Mouse (Mus musculus) cerebellum, adult 11 months (tissue): ENCODE measurements around the gene Rsph3a.
"Not testable (repeated sequence)": the region's sequence is repeated elsewhere in the genome, so short reads cannot be mapped to it uniquely, and the experiment has no call there.

Experiments
- DNase-seq: peaks from one replicate; pipeline ENCODE4 v3.0.0; 2022

Rsph3a gene

DNA sequence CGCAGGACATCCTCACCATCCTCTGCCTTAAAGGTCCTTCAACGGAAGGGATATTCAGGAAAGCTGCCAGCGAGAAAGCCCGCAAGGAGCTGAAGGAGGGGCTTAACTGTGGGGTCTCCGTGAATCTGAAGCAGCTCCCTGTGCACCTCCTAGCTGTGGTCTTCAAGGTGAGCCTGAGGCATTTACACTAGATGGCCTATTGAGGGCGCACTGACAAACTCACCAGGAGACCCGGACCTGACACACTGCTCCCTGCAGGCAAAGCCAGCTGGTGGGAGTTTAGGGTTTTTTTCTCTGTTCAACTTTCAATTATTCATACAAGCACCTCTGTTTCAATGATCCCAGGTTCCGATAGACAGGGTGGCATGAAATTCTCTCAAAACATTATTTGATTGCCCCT lies 16.1 kb upstream of the Rsph3a start:
- no peak for DNase-seq

DNA sequence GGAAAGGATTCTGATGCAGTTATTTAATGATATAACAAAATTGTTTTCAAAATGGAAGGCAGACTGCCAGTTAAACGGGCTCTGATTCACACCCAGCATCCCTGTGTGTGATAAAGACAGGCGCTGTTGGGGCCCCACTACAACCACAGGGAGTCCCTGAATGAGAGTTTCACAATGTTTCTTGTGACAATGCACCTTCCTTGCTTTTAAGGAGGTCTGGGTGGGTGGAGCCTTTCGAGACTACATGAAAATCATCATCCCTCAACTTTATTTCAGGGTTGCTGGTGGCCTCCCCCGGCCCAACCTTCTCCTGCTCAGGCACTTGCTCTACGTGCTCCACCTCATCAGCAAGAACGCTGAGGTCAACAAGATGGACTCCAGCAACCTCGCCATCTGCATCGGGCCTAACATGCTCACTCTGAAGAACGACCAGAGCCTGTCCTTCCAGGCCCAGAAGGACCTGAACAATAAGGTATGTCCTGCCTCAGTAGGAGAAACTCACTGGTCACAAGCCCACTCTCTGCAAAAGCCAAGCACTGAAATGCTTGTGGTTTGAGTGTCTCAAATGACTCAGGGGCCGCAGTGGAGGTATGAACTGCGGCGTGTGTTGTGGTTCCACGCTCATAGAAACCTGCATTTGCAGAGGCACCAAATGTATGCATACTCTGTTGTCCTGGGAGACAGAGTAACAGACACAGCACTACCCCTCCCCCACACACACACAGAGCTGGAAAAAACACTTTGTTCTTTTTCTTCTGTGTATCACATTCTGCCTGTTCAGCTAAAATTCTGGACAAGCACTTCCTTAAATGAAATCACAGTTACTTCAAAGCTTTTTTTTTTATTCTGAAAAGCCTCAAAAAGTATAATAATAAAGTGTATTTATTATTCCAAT lies 14.1 kb upstream of the Rsph3a start:
- no peak for DNase-seq

DNA sequence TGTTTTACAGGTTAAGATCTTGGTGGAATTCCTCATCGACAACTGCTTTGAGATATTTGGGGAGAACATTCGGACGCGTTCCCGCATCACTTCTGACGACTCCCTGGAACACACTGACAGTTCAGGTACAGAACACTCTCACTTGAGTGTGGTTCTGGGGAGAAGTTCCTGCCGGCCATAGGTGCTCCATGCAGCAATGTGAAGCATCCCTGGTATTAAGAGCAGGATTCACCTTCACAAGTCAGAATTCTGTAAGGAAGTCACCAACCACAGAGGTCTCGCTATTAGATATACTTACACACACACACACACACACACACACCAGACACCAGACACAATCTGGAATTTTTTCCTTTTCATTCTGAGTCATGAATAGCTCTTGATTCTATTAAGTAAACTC lies 13.3 kb upstream of the Rsph3a start:
- not testable (repeated sequence) for DNase-seq

DNA sequence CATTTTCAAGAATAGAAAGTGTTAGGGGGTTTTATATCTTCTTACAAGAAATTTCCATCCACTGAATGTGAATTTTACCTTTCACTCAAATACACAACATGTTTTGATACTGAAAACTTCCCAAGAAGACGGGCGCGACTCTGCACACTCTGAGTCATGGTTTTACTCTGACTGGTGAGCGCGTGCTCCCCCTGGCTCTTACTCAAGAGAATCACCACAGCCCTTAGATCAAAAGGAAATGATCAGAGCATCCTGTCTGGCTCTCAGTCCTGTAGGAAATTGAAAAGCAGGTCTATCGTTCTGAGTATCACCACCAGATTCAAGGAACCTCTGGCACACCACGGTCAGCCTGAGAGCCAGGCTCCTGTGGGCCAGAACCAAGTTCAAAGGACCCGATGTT lies 5.8 kb upstream of the Rsph3a start:
- DNase-seq: no peak

GRCm38 (mm10) chr17:7946053-7946627 lies 726 bp downstream of the Rsph3a start:
- DNase-seq: not testable (repeated sequence)

DNA sequence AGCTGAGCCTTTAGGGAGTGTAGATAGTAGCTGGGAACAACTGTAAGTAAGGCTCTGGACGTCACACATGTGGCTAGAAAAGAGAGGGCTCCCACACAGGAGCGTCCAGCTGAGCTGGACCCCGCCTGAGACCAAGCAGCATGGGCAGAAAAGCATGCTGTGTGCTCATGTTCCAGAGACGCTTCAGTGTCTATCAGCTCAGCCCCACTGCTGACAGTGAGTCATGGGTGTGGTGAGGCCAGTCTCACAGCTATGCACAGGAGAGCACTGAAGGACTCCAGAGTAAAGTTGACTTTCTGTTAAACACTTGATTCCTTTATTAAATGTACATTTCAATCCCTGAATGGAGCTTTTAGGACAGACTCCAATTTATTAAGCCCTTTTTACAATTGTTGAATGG lies 5.9 kb downstream of the Rsph3a start:
- DNase-seq: not testable (repeated sequence)

- not testable (repeated sequence) for DNase-seq
Measured at GRCm38 (mm10) chr17:7957242-7957641, 11.8 kb downstream of the Rsph3a start.

- not testable (repeated sequence) for DNase-seq
Measured at GRCm38 (mm10) chr17:7963333-7963732, 17.9 kb downstream of the Rsph3a start.

GRCm38 (mm10) chr17:7964398-7964797 lies 19.0 kb downstream of the Rsph3a start:
- not testable (repeated sequence) for DNase-seq

DNA sequence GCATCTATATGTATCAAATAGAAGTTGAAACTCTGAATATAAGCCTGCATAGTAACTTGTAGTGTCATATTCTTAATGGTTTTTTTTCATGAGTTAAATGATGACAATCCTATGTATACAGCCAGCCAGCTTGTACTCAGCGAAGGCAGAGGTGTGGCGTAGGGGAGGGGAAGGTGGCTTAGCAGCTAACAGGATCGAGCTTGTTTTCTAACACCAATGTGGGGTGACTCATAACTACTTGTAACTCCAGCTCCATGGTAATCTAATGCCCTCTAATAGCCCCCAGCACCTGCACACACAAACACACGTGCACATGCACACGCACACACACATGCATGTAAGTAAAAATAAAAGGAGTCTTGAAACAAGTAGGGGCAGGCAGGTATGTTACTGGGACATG lies 23.1 kb downstream of the Rsph3a start:
- not testable (repeated sequence) for DNase-seq

DNA sequence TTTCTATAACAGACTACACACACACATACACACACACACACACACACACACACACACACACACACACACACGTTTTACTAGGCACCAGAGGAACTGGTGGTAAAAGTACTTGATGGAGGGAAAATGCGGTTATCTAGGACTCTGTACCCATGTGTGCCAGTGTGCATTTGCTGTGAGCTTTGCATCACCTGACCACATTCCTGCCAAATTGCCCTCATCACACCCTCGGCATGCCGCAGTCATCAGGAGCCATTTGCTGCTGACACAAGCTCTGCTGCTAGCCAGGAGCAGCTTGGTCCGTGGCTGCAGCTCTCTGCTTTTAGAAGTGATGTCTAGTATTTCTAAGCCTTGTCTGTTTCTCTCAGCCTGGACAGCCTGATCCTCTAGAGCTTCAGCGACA lies 24.4 kb downstream of the Rsph3a start:
- DNase-seq: not testable (repeated sequence)

DNA sequence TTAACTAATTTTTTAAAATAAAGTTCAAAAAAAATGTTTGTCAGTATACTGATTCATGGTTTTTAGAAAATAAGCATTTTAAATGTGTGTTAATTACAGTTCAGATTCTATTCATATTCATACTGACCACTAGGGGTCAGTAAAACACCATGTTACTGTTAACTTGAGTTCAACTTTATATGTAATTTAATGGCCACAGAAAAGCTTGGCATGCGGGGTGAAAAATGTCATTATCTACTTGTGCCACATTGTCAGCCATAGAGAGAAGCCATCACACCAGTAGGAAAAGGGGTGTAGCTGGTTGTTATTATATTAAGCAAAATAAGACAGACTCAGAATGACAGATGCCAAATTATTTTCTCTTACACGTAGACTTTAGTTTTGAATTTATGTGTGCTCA lies 38.1 kb downstream of the Rsph3a start:
- DNase-seq: not testable (repeated sequence)

- DNase-seq: not testable (repeated sequence)
Measured at GRCm38 (mm10) chr17:7985597-7985996, 40.2 kb downstream of the Rsph3a start.

GRCm38 (mm10) chr17:7987038-7987437 lies 41.6 kb downstream of the Rsph3a start:
- not testable (repeated sequence) for DNase-seq

DNA sequence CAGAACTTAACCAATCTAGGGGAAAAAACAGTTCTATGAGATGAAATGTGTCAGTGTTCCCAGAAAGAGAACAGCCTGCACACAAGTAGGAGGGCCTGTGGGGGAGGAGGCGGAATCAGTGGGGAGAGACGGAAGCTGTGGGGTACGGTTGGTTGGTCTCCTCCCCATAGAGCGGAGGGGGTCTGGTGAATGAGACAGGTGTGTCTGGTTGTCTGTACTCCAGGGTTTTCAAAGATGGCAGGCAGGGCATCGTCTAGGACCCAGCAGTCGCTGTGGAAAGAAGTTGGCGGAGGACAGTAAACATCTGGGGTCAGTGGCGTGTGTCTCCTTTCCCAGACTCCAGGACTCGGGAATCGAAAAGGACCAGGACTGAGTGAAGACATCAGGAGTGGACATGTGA lies 57.8 kb downstream of the Rsph3a start:
- DNase-seq: not testable (repeated sequence)

DNA sequence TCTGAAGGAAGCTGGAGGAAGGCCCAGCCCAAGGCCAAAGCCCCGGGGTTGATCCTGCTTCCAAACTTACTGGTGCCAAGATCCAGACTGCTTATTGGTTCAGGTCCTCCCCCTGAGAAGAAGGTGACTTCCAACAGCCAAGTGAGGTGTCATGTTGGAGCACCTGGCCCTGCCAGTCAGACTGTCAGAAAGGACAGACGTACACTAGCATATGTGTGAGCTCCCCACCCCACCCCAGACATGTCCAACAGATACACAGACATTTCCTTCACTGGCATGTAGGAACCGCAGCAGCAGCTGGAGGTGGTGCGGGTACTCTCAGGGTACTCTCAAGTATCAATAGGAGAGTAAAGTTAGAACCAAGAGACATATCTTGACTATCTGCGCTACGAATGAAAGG lies 61.4 kb downstream of the Rsph3a start:
- not testable (repeated sequence) for DNase-seq

- not testable (repeated sequence) for DNase-seq
Measured at GRCm38 (mm10) chr17:8009565-8009964, 64.2 kb downstream of the Rsph3a start.

DNA sequence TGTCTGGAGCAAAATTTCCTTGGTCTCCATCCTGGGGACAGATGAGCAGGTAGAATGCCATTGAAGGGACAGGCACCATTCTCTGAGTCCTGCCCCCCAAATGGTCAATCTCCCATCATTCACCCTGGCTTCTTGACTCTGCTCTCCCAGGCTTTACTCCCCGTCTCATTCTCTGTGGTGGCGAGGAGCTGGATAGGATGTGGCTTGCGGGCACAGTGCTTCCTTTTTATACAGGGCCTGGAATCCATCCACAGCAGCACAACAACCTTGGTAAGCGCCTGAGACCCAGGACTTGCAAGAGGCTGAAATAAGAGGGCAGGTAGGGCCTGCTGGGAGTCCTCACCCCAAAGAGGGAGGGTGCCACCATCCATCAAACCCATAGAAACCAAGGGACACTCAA lies 68.6 kb downstream of the Rsph3a start:
- DNase-seq: not testable (repeated sequence)

GRCm38 (mm10) chr17:8022675-8023074 lies 77.3 kb downstream of the Rsph3a start:
- DNase-seq: not testable (repeated sequence)

- DNase-seq: not testable (repeated sequence)
Measured at GRCm38 (mm10) chr17:8027475-8028168, 82.2 kb downstream of the Rsph3a start.
